Mouse (Mus musculus) lung, embryonic 14.5 days (tissue): Measurements from ENCODE around the gene Btbd2. TPM values are rescaled to one million over a fixed set of nuclear protein-coding genes. Genes with fewer than 3 reads are reported as not detected.

ENCODE experiments used
- ATAC-seq: fragments of 200-750 bp; cut with Nextera tagmentation; 2 replicates; pipeline ENCODE4 v1.8.0; 2017; ENCODE audit warnings: mild to moderate bottlenecking, moderate TSS enrichment, moderate library complexity; ENCODE audit not compliant: insufficient read depth
- DNase-seq: peaks from one replicate; pipeline ENCODE4 v3.0.0-alpha.2; 2015
- H3K27ac ChIP-seq: fragments of 300-500 bp; sonication (generic); 2 replicates; pipeline ENCODE4 v1.5.1; 2014; ENCODE audit warnings: low read depth, mild to moderate bottlenecking, moderate library complexity
- H3K27me3 ChIP-seq: fragments of 300-500 bp; sonication (generic); 2 replicates; pipeline ENCODE4 v1.6.1; 2014; ENCODE audit warnings: low read length, control low read depth; ENCODE audit not compliant: insufficient read depth
- H3K36me3 ChIP-seq: fragments of 300-500 bp; sonication (generic); 2 replicates; pipeline ENCODE4 v1.6.1; 2014; ENCODE audit warnings: control low read depth; ENCODE audit not compliant: insufficient read depth
- H3K4me1 ChIP-seq: fragments of 300-500 bp; sonication (generic); 2 replicates; pipeline ENCODE4 v1.6.1; 2014; ENCODE audit warnings: antibody characterized with exemption, control low read depth; ENCODE audit not compliant: insufficient read depth
- H3K4me2 ChIP-seq: fragments of 300-500 bp; sonication (generic); 2 replicates; pipeline ENCODE4 v1.6.1; 2014; ENCODE audit warnings: mild to moderate bottlenecking
- H3K4me3 ChIP-seq: fragments of 300-500 bp; sonication (generic); 2 replicates; pipeline ENCODE4 v1.5.1; 2014; ENCODE audit warnings: low read depth, low read length
- H3K9ac ChIP-seq: fragments of 300-500 bp; sonication (generic); 2 replicates; pipeline ENCODE4 v1.6.1; 2014
- H3K9me3 ChIP-seq: fragments of 300-500 bp; sonication (generic); 2 replicates; pipeline ENCODE4 v1.6.1; 2016; ENCODE audit warnings: low read depth, low read length, control low read depth
- CTCF ChIP-seq: IDR thresholded peaks from 2 replicates; pipeline ENCODE4 v1.5.1; 2016; ENCODE audit warnings: antibody characterized with exemption, low read depth
- WGBS: fragments of 180-500 bp; shearing (Covaris S2); extraction: QIAGEN DNeasy Blood & Tissue Kit; methylation state at CpG from one replicate; pipeline ENCODE4 v1.1.7; 2014; 5-methylcytosine and 5-hydroxymethylcytosine counted together
- polyA plus RNA-seq: library from polyadenylated mRNA; unstranded; fragments of >200 nt; fragmentation: Nextera tagmentation; extraction: Ambion mirVana; gene quantifications from 2 replicates; pipeline ENCODE4 v1.2.1, GENCODE M21; 2014

The Btbd2 gene
- polyA plus RNA-seq, 1 experiment from 2014 or later, result 101 TPM

DNA sequence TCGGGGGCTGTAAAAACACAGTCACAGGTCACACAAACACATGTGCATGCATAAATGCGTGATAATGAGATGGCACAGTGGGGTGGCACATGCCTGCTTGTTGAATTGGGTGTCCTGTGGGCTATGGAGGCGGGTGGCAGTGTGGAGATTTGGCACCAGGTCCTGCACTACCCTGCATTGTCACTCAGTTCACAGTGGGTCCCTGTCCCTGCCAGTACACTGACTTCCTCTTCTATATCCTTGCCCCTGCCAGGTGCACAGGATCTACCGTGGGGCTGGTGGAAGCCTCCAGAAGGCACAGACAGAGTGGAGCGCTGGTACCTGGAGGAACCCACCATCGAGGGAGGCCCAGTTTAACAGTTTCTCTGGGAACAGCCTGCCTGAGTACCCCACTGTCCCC lies 42.5 kb downstream of the Btbd2 start:
- Histone ChIP-seq H3K4me1 (no peaks in the 10 kb centered on the region), H3K27me3 (no peaks in the 10 kb centered on the region), H3K27ac (no peak overlapping the region), H3K9ac (no peak overlapping the region), H3K4me2 (no peak overlapping the region), H3K4me3 (no peak overlapping the region), H3K36me3 (peaks cover 58% of the 10 kb centered on the region), H3K9me3 (no peaks in the 10 kb centered on the region)
- no peak for ATAC-seq
- no peak for DNase-seq
- TF ChIP-seq CTCF, result no peak
- 85% methylated on average over 6 of the region's 6 CpGs for WGBS

DNA sequence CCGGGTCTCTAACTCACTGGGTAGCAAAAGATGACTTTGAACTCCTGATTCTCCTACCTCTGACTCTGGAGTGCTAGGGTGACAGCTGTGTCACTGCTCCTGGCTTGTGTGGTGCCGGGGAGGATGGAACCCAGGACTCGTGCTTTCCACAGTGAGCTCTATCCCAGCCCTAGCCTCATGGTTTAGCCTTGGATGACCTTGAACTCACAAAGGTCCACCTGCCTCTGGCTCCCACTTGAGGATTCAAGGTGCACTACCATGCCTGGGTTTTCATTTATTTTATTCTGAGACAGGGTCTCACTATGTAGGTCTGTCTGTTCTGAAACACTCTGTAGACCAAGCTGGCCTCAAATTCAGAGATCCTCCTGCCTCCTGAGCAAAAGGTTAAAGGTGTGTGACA lies 43.0 kb downstream of the Btbd2 start:
- DNase-seq, result no peak
- H3K9ac ChIP-seq, result no peak overlapping the region
- no peak for ATAC-seq
- 78% methylated on average over 3 of the region's 3 CpGs for WGBS
- no peak for TF ChIP-seq CTCF
- no peak overlapping the region for H3K4me2 ChIP-seq
- no peaks in the 10 kb centered on the region for H3K4me1 ChIP-seq
- H3K27me3 ChIP-seq, result no peaks in the 10 kb centered on the region
- no peak overlapping the region for H3K27ac ChIP-seq
- H3K9me3 ChIP-seq, result no peaks in the 10 kb centered on the region
- peaks cover 62% of the 10 kb centered on the region for H3K36me3 ChIP-seq
- H3K4me3 ChIP-seq, result no peak overlapping the region

DNA sequence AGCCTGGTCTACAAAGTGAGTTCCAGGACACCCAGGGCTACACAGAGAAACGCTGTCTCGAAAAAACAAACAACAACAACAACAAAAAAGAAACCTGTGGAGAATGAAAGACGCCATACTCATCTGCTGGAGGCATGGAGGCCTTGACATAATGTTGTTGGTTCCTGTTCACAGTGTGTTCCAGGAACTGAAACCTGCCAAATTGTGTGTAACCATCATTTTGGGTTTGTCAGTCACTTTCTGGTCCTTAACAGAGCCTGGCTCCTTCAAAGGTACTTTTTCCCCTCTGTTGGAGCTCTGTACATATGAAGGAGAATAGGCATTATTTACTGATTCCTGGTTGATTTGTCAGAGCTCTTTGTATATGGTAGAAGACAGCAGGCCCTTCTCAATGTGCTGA lies 45.0 kb downstream of the Btbd2 start:
- Histone ChIP-seq H3K4me3 (no peak overlapping the region), H3K4me2 (no peak overlapping the region), H3K27me3 (no peaks in the 10 kb centered on the region), H3K36me3 (peaks cover 82% of the 10 kb centered on the region), H3K4me1 (no peaks in the 10 kb centered on the region), H3K27ac (no peak overlapping the region), H3K9ac (no peak overlapping the region), H3K9me3 (no peaks in the 10 kb centered on the region)
- no peak for TF ChIP-seq CTCF
- DNase-seq (no peak), ATAC-seq (no peak)
- WGBS, result 89% methylated on average over 3 of the region's 3 CpGs

- WGBS, result 55% methylated on average over 4 of the region's 4 CpGs
- ATAC-seq, result no peak
- peak; percentile 86 for TF ChIP-seq CTCF
- Histone ChIP-seq H3K4me3 (no peak overlapping the region), H3K4me2 (no peak overlapping the region), H3K36me3 (peaks cover 90% of the 10 kb centered on the region), H3K27me3 (no peaks in the 10 kb centered on the region), H3K27ac (no peak overlapping the region), H3K4me1 (no peaks in the 10 kb centered on the region), H3K9ac (no peak overlapping the region), H3K9me3 (no peaks in the 10 kb centered on the region)
- peak; percentile 70 for DNase-seq
These were observed 45.8 kb downstream of the Btbd2 start for GRCm38 (mm10) chr10:80611024-80611423.

DNA sequence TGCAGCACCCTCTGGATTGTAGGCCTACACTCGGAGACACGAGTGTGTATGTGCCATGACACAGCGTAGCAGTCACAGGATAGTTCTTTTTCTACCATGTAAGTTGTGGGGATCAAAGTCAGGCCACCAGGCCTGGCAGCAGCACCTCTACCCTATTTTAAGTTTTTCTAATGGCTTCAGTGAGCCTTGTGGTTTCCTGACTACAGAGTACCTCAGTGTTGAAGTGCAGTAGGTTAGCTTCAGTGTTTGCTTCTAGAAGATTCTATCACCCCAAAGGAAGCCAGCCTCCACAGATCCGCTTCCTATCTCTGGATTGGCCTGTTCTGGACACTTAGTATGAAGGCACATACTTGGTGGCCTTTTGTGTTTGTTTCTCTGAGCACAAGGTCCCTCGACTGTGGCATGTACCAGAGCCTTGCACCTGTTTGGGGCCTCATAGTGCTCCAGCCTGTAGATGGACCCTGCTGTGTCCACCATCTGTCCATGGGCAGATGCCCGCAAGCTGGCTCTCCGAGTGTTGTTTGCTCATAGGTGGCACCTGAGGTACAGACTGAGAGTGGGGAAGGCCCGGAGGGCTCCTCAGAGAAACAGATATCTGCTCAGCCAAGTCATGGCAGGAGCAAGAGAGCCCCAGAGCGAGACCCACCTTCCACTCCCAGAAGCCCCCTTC lies 46.6 kb downstream of the Btbd2 start:
- Histone ChIP-seq H3K9me3 (no peaks in the 10 kb centered on the region), H3K27me3 (no peaks in the 10 kb centered on the region), H3K9ac (no peak overlapping the region), H3K27ac (no peak overlapping the region), H3K4me1 (no peaks in the 10 kb centered on the region), H3K36me3 (peaks cover 86% of the 10 kb centered on the region), H3K4me2 (no peak overlapping the region), H3K4me3 (no peak overlapping the region)
- no peak for ATAC-seq
- 87% methylated on average over 9 of the region's 9 CpGs for WGBS
- DNase-seq, result no peak
- no peak for TF ChIP-seq CTCF

GRCm38 (mm10) chr10:80609269-80609924 lies 47.5 kb downstream of the Btbd2 start:
- 81% methylated on average over 10 of the region's 10 CpGs for WGBS
- Histone ChIP-seq H3K27me3 (no peaks in the 10 kb centered on the region), H3K4me1 (no peaks in the 10 kb centered on the region), H3K9ac (no peak overlapping the region), H3K4me3 (no peak overlapping the region), H3K36me3 (peaks cover 78% of the 10 kb centered on the region), H3K9me3 (no peaks in the 10 kb centered on the region), H3K27ac (no peak overlapping the region), H3K4me2 (no peak overlapping the region)
- ATAC-seq, result no peak
- TF ChIP-seq CTCF, result no peak
- DNase-seq, result no peak

DNA sequence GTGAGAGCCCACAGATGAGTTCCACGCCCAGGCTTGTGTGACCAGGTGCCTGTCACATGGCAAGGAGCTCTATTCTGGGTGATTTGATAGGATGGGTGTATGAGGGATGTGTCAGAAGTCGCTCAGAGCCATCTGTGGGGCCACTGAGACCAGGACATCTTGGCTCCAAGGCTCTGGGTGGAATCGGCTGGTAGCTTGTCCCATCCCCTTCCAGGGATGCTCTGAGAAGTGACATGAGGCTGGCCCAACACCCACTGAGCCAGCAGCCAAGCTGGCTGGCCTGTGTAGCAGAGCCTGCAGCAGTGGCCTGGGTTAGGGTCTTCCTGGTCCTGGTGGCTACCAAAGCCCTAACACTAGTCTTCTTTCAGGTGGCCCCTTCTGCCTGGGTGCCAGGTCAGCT lies 48.4 kb downstream of the Btbd2 start:
- H3K4me3 ChIP-seq, result no peak overlapping the region
- H3K27me3 ChIP-seq, result no peaks in the 10 kb centered on the region
- DNase-seq, result no peak
- no peak overlapping the region for H3K9ac ChIP-seq
- H3K4me1 ChIP-seq, result peaks cover 6% of the 10 kb centered on the region; the same call in 1 of the 2 replicates
- 84% methylated on average over 3 of the region's 3 CpGs for WGBS
- ATAC-seq, result no peak
- no peak overlapping the region for H3K27ac ChIP-seq
- peaks cover 71% of the 10 kb centered on the region for H3K36me3 ChIP-seq
- no peak for TF ChIP-seq CTCF
- no peaks in the 10 kb centered on the region for H3K9me3 ChIP-seq
- H3K4me2 ChIP-seq, result no peak overlapping the region
